Mouse (Mus musculus): Measurements from ENCODE around the gene Strn3. TPM values are rescaled to one million over a fixed set of nuclear protein-coding genes. Genes with fewer than 3 reads are reported as not detected.
"Not testable (repeated sequence)": the region's sequence is repeated elsewhere in the genome, so short reads cannot be mapped to it uniquely, and the experiment has no call there.

The Strn3 gene
- polyA plus RNA-seq, 1 experiment from 2014 or later: 45.7 TPM

DNA sequence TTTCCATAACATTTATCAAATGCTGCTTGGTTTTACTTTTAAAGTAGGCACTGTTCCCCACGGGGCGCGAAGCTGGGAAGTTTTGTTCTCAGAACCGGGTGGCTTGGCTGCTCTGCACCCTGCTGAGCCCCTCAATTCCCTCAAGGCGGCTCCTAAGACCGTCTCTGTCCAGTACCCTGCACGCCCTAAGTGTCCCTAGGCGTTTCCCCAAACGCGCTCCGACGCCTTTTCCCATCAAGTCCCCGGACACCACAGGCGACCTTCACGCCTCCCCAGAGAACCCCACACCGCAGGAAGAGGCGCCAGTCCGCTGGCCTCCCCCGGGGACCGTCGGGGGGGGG, 98.8 kb downstream of the Strn3 start:
- H3K27me3 ChIP-seq: peaks cover 57% of the 10 kb centered on the region
- H3K4me2 ChIP-seq (replicated peaks): peak overlapping the region; percentile 98
- H3K4me1 ChIP-seq (replicated peaks): peaks cover 21% of the 10 kb centered on the region
- H3K9ac ChIP-seq (replicated peaks): peak overlapping the region; percentile 74
- ATAC-seq: peak; percentile 72
- H3K9me3 ChIP-seq: no peaks in the 10 kb centered on the region
- no peaks in the 10 kb centered on the region for H3K36me3 ChIP-seq
- H3K4me3 ChIP-seq (replicated peaks): peak overlapping the region; percentile 75
- 1% methylated on average over 21 of the region's 21 CpGs for whole genome bisulfite sequencing
- H3K27ac ChIP-seq: no peak overlapping the region

DNA sequence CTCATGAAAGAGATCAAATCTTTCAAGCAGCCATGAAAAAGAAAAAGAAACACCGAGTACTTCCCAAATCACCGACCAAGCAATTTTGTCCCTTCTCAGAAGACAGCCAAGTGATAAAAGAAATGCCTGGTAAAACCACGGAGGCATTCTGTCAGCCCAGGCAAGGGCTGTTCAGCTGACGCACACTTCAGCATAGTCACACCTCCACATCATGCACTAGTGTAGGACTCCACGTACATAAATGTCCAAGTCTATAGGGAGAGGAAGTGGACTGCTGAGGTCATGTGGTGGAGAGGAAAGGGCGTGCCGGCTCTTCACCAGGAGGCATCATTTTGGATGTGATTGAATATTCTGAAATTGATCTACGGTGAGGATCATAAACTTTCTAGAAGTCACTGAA, 99.8 kb downstream of the Strn3 start:
- Histone ChIP-seq H3K27ac (no peak overlapping the region), H3K4me3 (replicated peaks) (no peak overlapping the region), H3K27me3 (peaks cover 56% of the 10 kb centered on the region), H3K9me3 (no peaks in the 10 kb centered on the region), H3K4me2 (replicated peaks) (no peak overlapping the region), H3K36me3 (no peaks in the 10 kb centered on the region), H3K4me1 (replicated peaks) (peaks cover 21% of the 10 kb centered on the region), H3K9ac (replicated peaks) (no peak overlapping the region)
- 76% methylated on average over 8 of the region's 8 CpGs for WGBS
- no peak for ATAC-seq

- H3K4me3 ChIP-seq (replicated peaks): no peak overlapping the region
- ATAC-seq: no peak
- WGBS: 87% methylated on average over 5 of the region's 5 CpGs
Measured at GRCm38 (mm10) chr12:51589263-51589662, 102.4 kb downstream of the Strn3 start.

GRCm38 (mm10) chr12:51577816-51578215, 113.9 kb downstream of the Strn3 start:
- ATAC-seq; H3K4me1 ChIP-seq (replicated peaks); H3K9ac ChIP-seq (replicated peaks); H3K4me2 ChIP-seq (replicated peaks); H3K9me3 ChIP-seq; H3K27ac ChIP-seq; H3K27me3 ChIP-seq; H3K36me3 ChIP-seq; H3K4me3 ChIP-seq (replicated peaks): not testable (repeated sequence)
- 88% methylated on average over 2 of the region's 2 CpGs for WGBS

More at GRCm38 (mm10) chr12:51589263-51589662, 102.4 kb downstream of the Strn3 start:
- no peak overlapping the region for H3K4me2 ChIP-seq (replicated peaks)
- H3K9me3 ChIP-seq: peaks cover 4% of the 10 kb centered on the region; the same call in 1 of the 2 replicates
- peaks cover 30% of the 10 kb centered on the region for H3K27me3 ChIP-seq
- no peak overlapping the region for H3K9ac ChIP-seq (replicated peaks)
- peaks cover 16% of the 10 kb centered on the region for H3K4me1 ChIP-seq (replicated peaks)
- H3K27ac ChIP-seq: no peak overlapping the region
- H3K36me3 ChIP-seq: no peaks in the 10 kb centered on the region

GRCm38 (mm10) chr12:51572651-51573050, 119.0 kb downstream of the Strn3 start:
- Histone ChIP-seq H3K9ac (replicated peaks) (no peak overlapping the region), H3K36me3 (no peaks in the 10 kb centered on the region), H3K27me3 (no peaks in the 10 kb centered on the region), H3K4me1 (replicated peaks) (no peaks in the 10 kb centered on the region), H3K9me3 (no peaks in the 10 kb centered on the region), H3K4me3 (replicated peaks) (no peak overlapping the region), H3K4me2 (replicated peaks) (no peak overlapping the region), H3K27ac (no peak overlapping the region)
- no peak for ATAC-seq
- WGBS: 87% methylated on average over 4 of the region's 4 CpGs

DNA sequence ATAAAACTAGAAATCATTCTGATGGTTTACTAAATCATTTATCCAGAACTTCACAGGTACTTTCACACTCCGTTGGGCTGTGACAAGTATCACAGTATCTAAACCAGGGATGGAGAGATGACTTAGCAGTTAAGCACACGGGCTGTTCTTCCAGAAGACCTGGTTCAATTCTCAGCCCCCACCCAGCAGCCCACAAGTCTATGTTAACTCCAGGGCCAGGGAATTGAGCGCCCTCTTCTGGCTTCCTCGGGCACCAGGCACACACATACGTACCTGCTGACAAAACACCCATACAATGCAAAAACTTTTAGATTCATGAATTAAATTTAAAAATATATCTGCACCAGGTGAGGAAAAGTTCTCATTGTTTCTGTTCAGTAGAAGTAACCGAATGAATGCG, 121.8 kb downstream of the Strn3 start:
- H3K9me3 ChIP-seq: 0 out of 2 replicates have a peak, but pooled peaks cover 5% of the 10 kb centered on the region
- H3K4me3 ChIP-seq (replicated peaks): no peak overlapping the region
- H3K27ac ChIP-seq: no peak overlapping the region
- no peaks in the 10 kb centered on the region for H3K36me3 ChIP-seq
- no peak overlapping the region for H3K4me2 ChIP-seq (replicated peaks)
- H3K4me1 ChIP-seq (replicated peaks): no peaks in the 10 kb centered on the region
- H3K27me3 ChIP-seq: no peaks in the 10 kb centered on the region
- WGBS: 68% methylated on average over 7 of the region's 7 CpGs
- H3K9ac ChIP-seq (replicated peaks): no peak overlapping the region
- no peak for ATAC-seq

- Histone ChIP-seq H3K4me2 (replicated peaks) (no peak overlapping the region), H3K27me3 (no peaks in the 10 kb centered on the region), H3K4me3 (replicated peaks) (no peak overlapping the region), H3K36me3 (no peaks in the 10 kb centered on the region), H3K9ac (replicated peaks) (no peak overlapping the region), H3K9me3 (0 out of 2 replicates have a peak, but pooled peaks cover 5% of the 10 kb centered on the region), H3K27ac (no peak overlapping the region), H3K4me1 (replicated peaks) (no peaks in the 10 kb centered on the region)
- WGBS: 92% methylated on average over 8 of the region's 8 CpGs
- ATAC-seq: no peak
Measured at GRCm38 (mm10) chr12:51569472-51569871, 122.2 kb downstream of the Strn3 start.

DNA sequence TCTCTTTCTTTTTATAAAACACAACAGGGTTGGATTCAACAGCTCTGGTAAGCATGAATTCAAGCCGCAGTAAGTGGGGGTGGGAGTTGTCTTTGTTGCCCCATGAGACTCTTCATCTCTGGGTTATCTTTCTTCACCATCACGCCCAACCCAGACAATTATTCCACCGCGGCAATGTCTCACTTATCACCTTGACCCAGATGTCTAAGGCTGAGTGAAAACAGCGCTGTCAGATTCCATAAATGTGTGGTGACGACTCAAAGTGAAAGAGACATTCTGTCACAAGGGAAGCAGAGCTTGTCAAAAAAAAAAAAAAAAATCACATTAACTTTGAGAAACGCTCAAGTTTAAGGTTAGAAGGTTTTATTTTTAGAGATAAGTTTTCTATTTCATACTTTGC, 124.5 kb downstream of the Strn3 start:
- Histone ChIP-seq H3K4me2 (replicated peaks) (no peak overlapping the region), H3K36me3 (no peaks in the 10 kb centered on the region), H3K27ac (no peak overlapping the region), H3K9me3 (0 out of 2 replicates have a peak, but pooled peaks cover 5% of the 10 kb centered on the region), H3K4me1 (replicated peaks) (no peaks in the 10 kb centered on the region), H3K9ac (replicated peaks) (no peak overlapping the region), H3K4me3 (replicated peaks) (no peak overlapping the region), H3K27me3 (no peaks in the 10 kb centered on the region)
- ATAC-seq: no peak
- WGBS: 80% methylated on average over 7 of the region's 7 CpGs

- 80% methylated on average over 9 of the region's 9 CpGs for WGBS
Measured at GRCm38 (mm10) chr12:51561416-51561815, 130.3 kb downstream of the Strn3 start.

More at GRCm38 (mm10) chr12:51561416-51561815, 130.3 kb downstream of the Strn3 start:
- no peaks in the 10 kb centered on the region for H3K27me3 ChIP-seq
- H3K9ac ChIP-seq (replicated peaks): no peak overlapping the region
- no peaks in the 10 kb centered on the region for H3K36me3 ChIP-seq
- no peak for ATAC-seq
- no peak overlapping the region for H3K27ac ChIP-seq
- 0 out of 2 replicates have a peak, but pooled peaks cover 5% of the 10 kb centered on the region for H3K9me3 ChIP-seq
- H3K4me3 ChIP-seq (replicated peaks): no peak overlapping the region
- no peaks in the 10 kb centered on the region for H3K4me1 ChIP-seq (replicated peaks)
- no peak overlapping the region for H3K4me2 ChIP-seq (replicated peaks)

Other genes with a start within 250 kb of the Strn3 start
- gene Coch, start 98.6 kb downstream of the Strn3 start, polyA plus RNA-seq (2015; fragmentation: Nextera tagmentation; extraction: Ambion mirVana): 6.7 TPM in 2 replicates
- 53.2 and 54.4 TPM in 2 replicates for gene Ap4s1, start 864 bp downstream of the Strn3 start, polyA plus RNA-seq (2015; fragmentation: Nextera tagmentation; extraction: Ambion mirVana)
- 37.0 and 37.2 TPM in 2 replicates for gene Hectd1, start 137.6 kb upstream of the Strn3 start, polyA plus RNA-seq (2015; fragmentation: Nextera tagmentation; extraction: Ambion mirVana)

Data from midbrain, embryonic 13.5 days (tissue).